Mouse (Mus musculus) small intestine, adult 2 months (tissue): ENCODE measurements around the gene Gm45711. TPM values are rescaled to one million over a fixed set of nuclear protein-coding genes. Genes with fewer than 3 reads are reported as not detected.

Experiments
- H3K27ac ChIP-seq: fragments of 200-500 bp; 2 replicates; pipeline ENCODE4 v1.5.1; 2012; ENCODE audit warnings: low read depth, low read length, control low read depth, inconsistent platforms; ENCODE audit not compliant: insufficient read depth
- H3K27me3 ChIP-seq: fragments of 200-500 bp; 2 replicates; pipeline ENCODE4 v1.6.1; 2012; ENCODE audit warnings: mild to moderate bottlenecking, moderate library complexity, low read length, inconsistent platforms; ENCODE audit not compliant: control insufficient read depth, insufficient read depth
- H3K36me3 ChIP-seq: fragments of 200-500 bp; 2 replicates; pipeline ENCODE4 v1.6.1; 2012; ENCODE audit warnings: mild to moderate bottlenecking, low read length, control low read depth, inconsistent platforms; ENCODE audit not compliant: control insufficient read depth, insufficient read depth
- H3K4me1 ChIP-seq: fragments of 200-500 bp; 2 replicates; pipeline ENCODE4 v1.6.1; 2012; ENCODE audit warnings: low read length, inconsistent platforms, mixed read lengths; ENCODE audit not compliant: control insufficient read depth, insufficient read depth, insufficient read length
- H3K4me3 ChIP-seq: fragments of 200-500 bp; 2 replicates; pipeline ENCODE4 v1.5.1; 2012; ENCODE audit warnings: low read depth, mild to moderate bottlenecking, control low read depth, inconsistent platforms, low read length, moderate library complexity
- CTCF ChIP-seq: fragments of 200-500 bp; IDR thresholded peaks from 2 replicates; pipeline ENCODE4 v1.5.1; 2012; ENCODE audit warnings: low read depth, mild to moderate bottlenecking, control low read depth, inconsistent platforms, low read length, moderate library complexity, mixed read lengths; ENCODE audit not compliant: insufficient replicate concordance, insufficient read length; ENCODE audit errors: extremely low read depth
- POLR2A ChIP-seq: fragments of 200-500 bp; IDR thresholded peaks from 2 replicates; pipeline ENCODE4 v1.6.1; 2012; ENCODE audit warnings: low read depth, mild to moderate bottlenecking, control low read depth, inconsistent platforms, low read length, moderate library complexity
- WGBS: fragments of 180-500 bp; shearing (Covaris S2); methylation state at CpG from one replicate; pipeline ENCODE4 v1.1.7; 2018; 5-methylcytosine and 5-hydroxymethylcytosine counted together
- polyA plus RNA-seq: library from polyadenylated mRNA; depleted of rRNA; stranded (reverse); fragments of >200 nt; gene quantifications from 2 replicates; pipeline ENCODE4 v1.2.3, GENCODE M21; 2012

Gm45711 gene
- polyA plus RNA-seq, 1 experiment = not detected

DNA sequence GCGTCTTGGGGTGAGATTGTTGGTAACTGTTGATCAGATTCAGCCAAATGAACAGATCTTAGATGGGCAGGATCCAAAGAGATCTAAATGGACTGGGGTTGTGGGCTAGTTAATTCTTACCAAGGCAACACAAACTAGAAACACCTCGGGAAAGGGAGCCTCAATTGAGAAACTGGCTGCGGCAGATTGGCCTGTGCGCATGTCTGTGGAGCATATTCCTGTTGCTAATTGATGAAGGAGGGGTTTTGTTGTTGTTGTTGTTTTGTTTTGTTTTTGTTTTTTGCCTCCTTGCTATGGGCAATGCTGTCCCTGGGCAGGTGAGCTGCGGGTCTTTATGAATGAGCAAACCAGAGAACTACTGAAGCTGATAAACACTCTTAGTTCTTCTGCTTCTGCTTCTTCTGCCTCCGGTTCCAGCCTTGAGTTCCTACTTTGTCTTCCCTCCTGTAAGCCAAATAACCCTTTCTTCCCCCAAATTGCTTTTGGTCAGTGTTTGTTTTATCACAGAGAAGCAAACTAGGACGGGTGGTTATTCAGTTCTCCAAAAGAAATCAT, 60.4 kb downstream of the Gm45711 start:
- 83% methylated on average over 7 of the region's 7 CpGs for WGBS

DNA sequence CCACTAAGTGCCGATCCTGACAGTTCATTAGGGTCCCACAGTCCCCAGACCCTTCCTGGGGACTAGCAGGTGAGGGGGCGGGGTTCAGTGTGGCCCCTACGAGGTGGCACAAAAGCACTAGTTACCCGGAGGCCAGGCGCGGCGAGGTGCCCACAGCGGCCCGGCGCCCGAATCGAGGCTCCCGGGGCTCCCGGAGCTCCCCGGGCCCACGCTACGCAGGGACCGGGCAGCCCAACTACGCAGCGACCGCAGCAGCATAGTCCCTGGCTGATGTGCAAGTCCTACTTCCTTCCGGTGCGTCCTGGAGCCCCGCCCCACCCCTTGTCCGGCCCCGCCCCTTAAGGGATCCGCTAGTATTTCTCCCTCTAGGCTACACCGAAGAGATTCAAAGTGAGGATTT, 61.6 kb downstream of the Gm45711 start, which contains the start of gene Tk2:
Gene Tk2 (minus strand): TSS at position 283 of the 400 bp plus-strand sequence.
- H3K4me3 ChIP-seq = peak within 1 kb of the TSS; percentile 94
- 0 out of 2 replicates have a peak, but pooled peaks cover 2% of the 10 kb centered on the region for H3K27me3 ChIP-seq
- TF ChIP-seq CTCF (no peak), POLR2A (peak; percentile 83)
- H3K27ac ChIP-seq = peak within 1 kb of the TSS; percentile 66
- no peaks in the 10 kb centered on the region for H3K36me3 ChIP-seq
- H3K4me1 ChIP-seq = peaks cover 2% of the 10 kb centered on the region
- 1% methylated on average over 28 of the region's 28 CpGs for WGBS

More for the DNA sequence above, 60.4 kb downstream of the Gm45711 start:
- Histone ChIP-seq H3K27ac (no peak overlapping the region), H3K4me3 (no peak overlapping the region), H3K4me1 (peaks cover 2% of the 10 kb centered on the region), H3K36me3 (no peaks in the 10 kb centered on the region), H3K27me3 (0 out of 2 replicates have a peak, but pooled peaks cover 2% of the 10 kb centered on the region)
- no peak for TF ChIP-seq POLR2A
- no peak for TF ChIP-seq CTCF

DNA sequence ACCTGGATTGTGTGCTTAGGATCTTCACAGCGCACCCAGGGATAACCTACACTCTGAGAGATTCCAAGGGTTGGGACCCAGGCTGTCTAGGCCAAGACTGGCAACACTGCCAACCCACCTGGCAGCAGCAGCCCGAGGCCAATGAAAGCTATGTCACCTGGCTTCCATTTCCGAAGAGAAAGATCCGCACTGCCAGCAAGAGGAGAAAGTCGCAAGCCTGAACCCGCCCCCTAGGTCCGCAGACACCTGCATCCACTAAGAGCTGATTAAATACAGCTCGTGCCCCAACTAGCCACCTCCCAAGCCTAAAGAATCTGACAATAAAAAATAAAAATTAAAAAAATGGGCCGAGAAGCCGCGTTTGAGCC, 62.0 kb downstream of the Gm45711 start:
- WGBS = 1% methylated on average over 11 of the region's 11 CpGs
- H3K4me1 ChIP-seq = peaks cover 2% of the 10 kb centered on the region
- TF ChIP-seq POLR2A (no peak), CTCF (no peak)
- no peaks in the 10 kb centered on the region for H3K36me3 ChIP-seq
- peaks cover 3% of the 10 kb centered on the region; the same call in 1 of the 2 replicates for H3K27me3 ChIP-seq
- H3K27ac ChIP-seq = peak overlapping the region; percentile 53
- peak overlapping the region; percentile 94 for H3K4me3 ChIP-seq

DNA sequence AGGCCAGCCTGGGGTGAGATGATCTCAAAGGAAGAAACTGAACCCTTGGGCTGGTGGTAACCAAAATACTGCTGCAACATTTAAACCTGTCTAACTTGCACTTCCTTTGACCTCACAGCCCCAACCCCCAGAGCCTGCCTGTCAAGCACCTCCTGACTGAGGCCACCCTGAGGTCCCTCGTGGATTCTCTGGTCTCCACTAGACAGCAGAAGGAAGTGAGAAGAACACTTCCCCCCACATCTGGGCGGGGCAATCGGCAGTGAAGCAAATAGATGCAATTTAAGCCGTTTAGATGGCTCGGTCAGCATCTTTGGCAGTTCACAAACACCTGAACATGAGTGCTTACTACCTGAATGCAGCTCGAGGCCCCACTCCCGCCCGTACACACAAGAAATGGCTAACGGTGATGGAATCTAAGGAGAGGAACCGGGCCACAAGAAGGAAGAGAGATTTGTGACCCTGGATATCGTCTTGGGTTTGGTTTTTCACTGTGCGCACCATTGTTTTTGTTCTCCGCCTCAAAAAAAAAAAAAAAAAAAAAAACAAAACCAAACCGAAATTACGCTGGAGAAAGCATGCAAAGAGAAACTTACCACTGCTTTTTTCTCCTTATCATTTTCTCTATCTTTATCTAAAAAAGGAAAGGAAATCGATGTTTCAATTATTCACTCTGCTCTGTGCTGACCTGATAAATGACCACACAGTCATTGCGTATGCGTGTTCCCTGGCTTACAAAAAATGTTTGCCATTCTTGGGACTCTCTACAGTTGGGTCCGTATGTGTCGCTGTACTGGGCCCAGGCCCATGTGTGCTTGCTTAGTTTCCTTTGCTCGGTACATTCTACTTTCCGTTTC, 62.6 kb downstream of the Gm45711 start:
- H3K4me1 ChIP-seq = peaks cover 2% of the 10 kb centered on the region
- H3K27ac ChIP-seq = peak overlapping the region; percentile 66
- WGBS = 54% methylated on average over 22 of the region's 22 CpGs
- H3K4me3 ChIP-seq = peak overlapping the region; percentile 94
- H3K36me3 ChIP-seq = no peaks in the 10 kb centered on the region
- H3K27me3 ChIP-seq = peaks cover 7% of the 10 kb centered on the region; the same call in 1 of the 2 replicates
- TF ChIP-seq CTCF (no peak), POLR2A (no peak)

DNA sequence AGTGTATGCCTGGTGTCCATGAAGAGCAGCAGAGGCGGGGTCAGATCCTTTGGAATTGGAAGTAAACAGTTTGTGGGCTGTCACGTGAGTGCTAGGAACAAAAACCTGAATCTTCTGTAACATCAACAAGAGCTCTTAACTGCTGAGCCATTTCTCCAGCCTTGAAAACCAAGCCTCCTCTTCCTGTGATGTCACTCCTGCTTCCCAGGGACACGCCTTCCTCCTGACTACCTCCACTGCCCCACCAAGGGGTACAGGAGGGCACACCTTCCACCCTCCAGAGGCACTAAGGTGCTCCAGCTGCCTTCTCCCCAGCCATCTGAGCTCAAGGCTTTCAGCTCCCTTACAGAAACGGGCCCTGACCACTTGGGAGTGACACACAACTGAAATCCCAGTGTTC, 63.3 kb downstream of the Gm45711 start:
- no peak for TF ChIP-seq POLR2A
- no peak for TF ChIP-seq CTCF
- H3K36me3 ChIP-seq = no peaks in the 10 kb centered on the region
- WGBS = 78% methylated on average over 4 of the region's 4 CpGs
- H3K4me1 ChIP-seq = peaks cover 2% of the 10 kb centered on the region
- H3K27ac ChIP-seq = peak overlapping the region; percentile 42
- no peak overlapping the region for H3K4me3 ChIP-seq
- H3K27me3 ChIP-seq = peaks cover 7% of the 10 kb centered on the region; the same call in 1 of the 2 replicates

DNA sequence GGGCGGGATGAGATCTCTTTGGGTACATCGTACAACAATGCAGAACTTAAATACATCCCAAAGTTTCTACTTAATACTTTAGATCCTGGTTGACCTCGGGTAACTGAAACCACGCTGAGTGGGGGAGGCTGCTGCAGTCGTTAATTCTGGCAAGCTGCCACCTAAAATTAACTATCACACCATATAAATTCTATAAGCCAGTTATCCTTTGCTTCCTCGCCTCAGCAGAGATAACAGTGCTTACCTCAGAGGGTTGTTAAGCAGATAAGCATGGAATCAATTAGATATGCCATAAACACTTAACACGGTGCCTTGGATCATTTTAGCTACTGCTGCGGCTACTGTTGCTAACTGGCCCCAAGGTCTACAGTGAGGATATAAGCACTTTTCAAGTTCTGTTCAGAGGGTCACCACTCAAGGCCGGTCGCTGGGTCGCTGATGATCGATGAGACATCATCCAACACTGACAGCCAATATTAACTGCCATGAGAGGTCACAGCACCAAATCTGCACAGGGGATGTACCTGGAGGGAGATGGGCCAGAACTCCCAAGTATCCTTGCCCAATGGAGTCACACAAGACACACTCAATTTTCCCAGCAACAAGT, 67.7 kb downstream of the Gm45711 start:
- no peaks in the 10 kb centered on the region for H3K4me1 ChIP-seq
- TF ChIP-seq POLR2A = no peak
- no peak overlapping the region for H3K4me3 ChIP-seq
- WGBS = 33% methylated on average over 12 of the region's 12 CpGs
- H3K27ac ChIP-seq = no peak overlapping the region
- peaks cover 7% of the 10 kb centered on the region; the same call in 1 of the 2 replicates for H3K36me3 ChIP-seq
- H3K27me3 ChIP-seq = peaks cover 24% of the 10 kb centered on the region

DNA sequence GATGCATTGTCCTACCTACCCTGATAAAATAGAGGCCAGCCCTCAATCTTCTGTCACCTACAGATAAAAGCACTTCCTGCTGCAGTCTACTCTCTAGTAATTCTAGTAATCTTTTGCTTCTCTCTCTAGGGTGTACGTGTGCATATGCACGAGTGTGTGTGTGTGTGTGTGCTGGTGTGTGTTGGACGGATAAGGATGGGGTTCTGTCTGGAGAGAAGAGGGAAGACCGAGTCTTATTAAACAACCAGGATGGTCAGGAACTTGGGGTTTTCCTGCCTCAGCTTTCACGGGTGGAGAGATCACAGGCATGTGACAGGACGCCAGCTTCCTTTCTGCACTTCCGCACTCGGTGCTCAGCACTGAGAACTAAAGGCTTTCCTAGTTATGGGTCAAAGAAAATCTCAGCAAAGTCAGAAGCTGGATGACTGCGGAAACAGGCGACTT, 70.4 kb downstream of the Gm45711 start:
- 76% methylated on average over 10 of the region's 10 CpGs for WGBS
- Histone ChIP-seq H3K4me3 (no peak overlapping the region), H3K27ac (no peak overlapping the region), H3K27me3 (peaks cover 22% of the 10 kb centered on the region), H3K36me3 (peaks cover 9% of the 10 kb centered on the region; the same call in 1 of the 2 replicates), H3K4me1 (no peaks in the 10 kb centered on the region)
- no peak for TF ChIP-seq POLR2A
- TF ChIP-seq CTCF = no peak
